Mouse (Mus musculus) spleen, postnatal 0 days (tissue): ENCODE measurements around the gene Teddm3. TPM values are rescaled to one million over a fixed set of nuclear protein-coding genes. Genes with fewer than 3 reads are reported as not detected.

Experiments used
- polyA plus RNA-seq: library from polyadenylated mRNA; unstranded; fragments of >200 nt; fragmentation: Nextera tagmentation; extraction: Ambion mirVana; gene quantifications from 2 replicates; pipeline ENCODE4 v1.2.1, GENCODE M21; 2015

Gene Teddm3
- not detected in 2 replicates for polyA plus RNA-seq

DNA sequence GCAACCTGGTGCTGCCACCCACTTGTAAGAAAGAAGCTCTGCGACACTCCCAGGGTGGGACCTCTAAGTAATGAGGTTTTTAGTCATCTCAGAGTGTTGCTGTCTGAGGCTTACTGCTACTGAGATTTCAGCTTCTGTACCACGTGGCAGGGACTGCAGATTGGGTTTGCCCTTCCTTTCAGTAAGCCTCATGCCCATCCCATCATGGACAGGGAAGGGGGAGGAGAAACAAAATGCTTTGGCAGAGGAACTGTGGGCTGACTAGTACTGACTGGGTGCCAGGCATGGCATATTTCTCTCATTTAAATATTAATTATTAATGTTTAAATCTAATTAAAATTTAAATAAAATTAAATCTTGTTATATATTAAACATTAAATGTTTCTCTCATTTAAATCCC, at the start of gene Teddm3:
Gene Teddm3, minus strand, starts transcription at position 101 of the 400 bp plus-strand sequence.

Other genes with a start within 250 kb of the Teddm3 start
- gene Ephb3, start 50.8 kb upstream of the Teddm3 start, polyA plus RNA-seq, result 2.8 and 5.1 TPM in 2 replicates